Mouse (Mus musculus): ENCODE results near the gene Foxm1.
A peak's percentile ranks its signal among the peaks of the same experiment; 100 is the strongest.

DNA sequence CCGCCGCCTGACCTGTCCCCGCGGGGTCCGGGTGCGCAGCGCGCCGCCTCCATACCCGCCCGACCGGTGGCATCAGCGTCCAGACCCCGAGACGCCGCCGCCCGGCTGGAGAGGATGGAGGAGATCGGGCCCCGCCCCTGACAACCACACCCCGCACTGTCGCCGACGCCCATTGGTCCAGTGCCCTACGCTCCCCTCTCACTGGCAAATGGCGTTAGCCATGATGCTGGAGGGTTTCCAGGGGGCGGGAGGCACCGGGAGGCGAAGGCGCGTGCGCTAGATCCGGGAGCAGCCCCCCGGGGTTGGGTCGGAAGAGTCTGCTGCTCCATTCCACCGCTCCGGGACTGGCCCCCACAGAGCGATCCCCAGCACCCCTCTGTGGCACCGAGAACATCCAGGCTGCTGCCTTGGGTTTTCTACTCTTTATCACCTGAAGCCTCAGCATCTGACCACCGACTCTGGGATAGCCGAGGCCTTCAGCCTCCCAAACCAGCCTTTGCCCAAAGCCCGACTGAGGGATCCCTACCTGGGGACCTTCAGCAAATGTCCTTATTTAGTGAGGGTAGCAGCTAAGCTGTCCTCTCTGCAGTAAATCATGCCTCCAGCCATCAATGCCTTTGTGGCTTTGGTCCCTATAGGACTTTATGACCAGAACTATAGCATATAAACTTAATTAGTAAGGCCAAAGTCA lies 6.9 kb upstream of the Foxm1 start, which contains the start of gene Tulp3:
- TF ChIP-seq POLR2A (IDR thresholded peaks at IDR 0.05; ENCODE audit: control insufficient read depth in 1 of 2, insufficient read depth in 1 of 2, low read depth in 1 of 2, low read length in 2 of 2, poor library complexity in 1 of 2) (peak; percentile 29 to 75), CTCF (IDR thresholded peaks at IDR 0.05 in 2 of 3, conservative IDR thresholded peaks at IDR 0.05 in 1 of 3; ENCODE audit: control insufficient read depth in 1 of 3, insufficient read depth in 1 of 3, low read depth in 2 of 3, low read length in 3 of 3, poor library complexity in 1 of 3, severe bottlenecking in 1 of 3) (no peak), HCFC1 (IDR thresholded peaks at IDR 0.05; ENCODE audit: low read depth, low read length) (peak; percentile 80), ELF1 (IDR thresholded peaks at IDR 0.05; ENCODE audit: low read depth, low read length) (0 out of 2 replicates have a peak, but pooled peaks have one; percentile 24), TBP (IDR thresholded peaks at IDR 0.05; ENCODE audit: low read depth, low read length) (0 out of 2 replicates have a peak, but pooled peaks have one; percentile 38), EP300 (IDR thresholded peaks at IDR 0.05; ENCODE audit: low read depth in 1 of 2, low read length in 2 of 2) (no peak), ZKSCAN1 (IDR thresholded peaks at IDR 0.05; ENCODE audit: low read depth, low read length) (no peak), ZC3H11A (IDR thresholded peaks at IDR 0.05; ENCODE audit: low read depth, low read length) (no peak), GABPA (IDR thresholded peaks at IDR 0.05; ENCODE audit: low read depth, low read length) (no peak), MEF2A (IDR thresholded peaks at IDR 0.05; ENCODE audit: extremely low read depth, insufficient replicate concordance, low read depth, low read length, poor library complexity, severe bottlenecking) (no peak), JUND (IDR thresholded peaks at IDR 0.05; ENCODE audit: low read depth, low read length) (no peak)
